Mouse (Mus musculus): ENCODE measurements around the gene Hps5.
"Not testable (repeated sequence)": the region's sequence is repeated elsewhere in the genome, so short reads cannot be mapped to it uniquely, and the experiment has no call there.

Gene Hps5

DNA sequence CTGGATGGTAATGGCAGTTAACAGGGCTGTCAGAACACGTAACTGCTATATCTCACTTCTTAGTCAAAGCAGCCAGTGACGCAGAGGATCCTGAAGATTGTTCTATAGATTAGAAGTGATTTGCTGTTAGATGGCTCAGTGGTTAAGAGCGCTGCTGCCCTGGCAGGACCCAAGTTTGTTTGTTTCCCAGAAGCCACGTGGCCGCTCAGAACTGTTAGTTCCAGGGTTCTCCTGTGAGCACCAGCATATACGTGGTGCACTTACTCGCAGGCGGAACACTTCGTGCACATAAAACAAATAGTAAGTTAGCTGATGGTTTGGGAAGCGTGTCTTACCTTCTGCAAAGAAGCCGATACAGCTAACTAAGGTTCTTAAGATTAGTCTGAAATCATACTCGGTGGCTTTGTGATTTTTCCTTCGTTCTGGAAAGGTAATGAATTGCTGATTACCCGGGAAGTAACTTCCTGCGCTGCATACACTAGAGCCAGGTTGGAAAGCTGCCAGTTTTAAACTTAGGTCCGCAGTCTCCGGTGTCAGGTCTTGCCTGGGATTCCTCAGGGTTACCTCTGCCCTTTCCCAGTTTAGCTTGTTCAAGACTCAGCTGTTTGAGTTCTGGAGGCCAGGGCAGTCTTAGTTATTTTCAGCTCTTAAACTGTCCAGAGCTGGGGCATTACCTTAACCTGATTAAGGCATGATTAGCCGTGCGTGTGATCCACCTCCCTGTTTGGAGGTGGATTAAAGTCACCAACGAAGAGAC, 31.4 kb upstream of the Hps5 start:
- CTCF ChIA-PET = no interaction called here

DNA sequence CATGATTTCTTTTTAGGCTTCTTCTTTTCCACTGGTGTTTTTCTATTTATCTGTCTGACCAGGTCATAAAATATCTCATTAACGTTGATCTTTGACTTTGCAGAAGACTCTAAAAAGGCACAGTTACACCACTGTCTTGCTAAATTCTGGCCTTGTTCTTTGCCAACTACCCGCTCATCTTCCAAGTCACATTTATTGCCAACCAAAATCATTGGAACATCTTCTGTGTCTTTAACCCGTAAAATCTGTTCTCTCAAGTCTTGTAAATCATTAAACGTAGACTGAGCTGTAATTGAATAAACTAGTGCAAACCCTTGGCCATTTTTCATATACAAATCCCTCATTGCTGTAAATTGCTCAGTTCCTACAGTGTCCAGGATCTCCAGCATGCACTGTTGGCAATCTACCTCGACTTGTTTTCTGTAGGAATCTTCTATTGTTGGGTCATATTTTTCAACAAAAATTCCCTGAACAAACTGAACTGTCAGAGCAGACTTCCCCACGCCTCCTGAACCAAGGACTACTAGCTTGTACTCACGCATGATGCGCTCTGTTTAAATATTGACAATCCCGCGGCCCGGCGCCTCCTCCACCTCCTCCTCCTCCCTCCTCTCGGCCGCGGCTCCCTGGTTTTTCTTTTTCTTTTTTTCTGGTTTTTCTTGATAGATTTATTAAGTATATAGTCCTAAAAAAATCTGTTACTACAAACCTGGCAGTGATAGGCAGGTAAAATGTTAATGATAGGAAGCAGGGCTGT, 25.2 kb upstream of the Hps5 start:
- CTCF ChIA-PET = not testable (repeated sequence)

DNA sequence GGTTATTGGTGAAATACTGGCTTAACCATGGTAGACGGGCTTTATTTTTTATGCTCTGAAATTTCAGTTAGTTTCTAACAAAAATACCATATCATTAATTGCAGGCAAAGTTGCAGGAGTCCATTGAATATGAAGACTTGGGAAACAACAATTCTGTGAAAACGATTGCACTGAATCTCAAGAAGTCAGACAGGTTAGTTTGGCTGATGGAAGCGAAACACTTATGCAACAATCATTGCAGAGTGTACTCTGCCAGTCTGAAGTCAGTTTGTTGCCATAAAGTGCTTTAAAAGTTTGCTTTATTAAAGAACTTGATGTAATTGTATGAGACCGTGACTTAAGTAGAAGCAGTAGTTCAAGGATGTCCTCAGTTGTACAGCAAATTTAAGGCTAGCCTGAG, 18.1 kb upstream of the Hps5 start:
- CTCF ChIA-PET = no interaction called here

DNA sequence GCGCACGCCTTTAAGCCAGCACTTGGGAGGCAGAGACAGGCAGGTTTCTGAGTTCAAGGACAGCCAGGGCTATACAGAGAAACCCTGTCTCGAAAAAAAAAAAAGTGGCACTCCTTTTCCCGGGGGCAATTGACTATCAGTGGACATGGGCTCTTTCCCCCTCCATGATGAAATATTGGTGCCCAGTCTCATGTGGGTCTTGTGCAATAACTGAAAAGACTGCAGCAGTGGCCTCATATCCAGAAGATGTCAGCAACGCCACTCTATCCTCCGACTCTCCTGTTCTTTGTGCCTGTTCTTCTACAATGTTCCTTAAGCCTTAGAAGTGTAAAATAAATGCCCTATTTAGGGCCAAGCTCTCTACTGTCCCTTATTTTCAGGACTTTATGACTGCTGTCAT, 14.5 kb upstream of the Hps5 start:
- CTCF ChIA-PET = no interaction called here

DNA sequence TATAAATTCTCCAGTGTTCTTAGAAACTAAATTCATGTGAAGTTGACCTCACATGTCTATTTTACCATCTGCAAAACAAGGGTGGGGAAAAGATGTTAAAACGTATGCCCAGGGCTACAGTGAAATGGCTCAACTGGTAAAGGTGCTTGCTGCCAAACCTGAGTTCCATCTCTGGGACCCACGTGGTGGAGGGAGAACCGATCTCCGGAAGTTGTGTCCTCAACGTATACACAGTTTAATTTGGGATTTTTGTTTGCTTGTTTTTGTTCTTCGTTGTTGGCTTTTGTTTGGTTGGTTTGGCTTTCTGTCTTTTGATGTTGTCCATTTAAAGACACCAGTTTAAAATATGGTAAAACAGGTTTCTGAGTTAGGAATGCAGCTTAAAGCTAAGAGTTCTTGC, 915 bp upstream of the Hps5 start:
- CTCF ChIA-PET = no interaction called here

DNA sequence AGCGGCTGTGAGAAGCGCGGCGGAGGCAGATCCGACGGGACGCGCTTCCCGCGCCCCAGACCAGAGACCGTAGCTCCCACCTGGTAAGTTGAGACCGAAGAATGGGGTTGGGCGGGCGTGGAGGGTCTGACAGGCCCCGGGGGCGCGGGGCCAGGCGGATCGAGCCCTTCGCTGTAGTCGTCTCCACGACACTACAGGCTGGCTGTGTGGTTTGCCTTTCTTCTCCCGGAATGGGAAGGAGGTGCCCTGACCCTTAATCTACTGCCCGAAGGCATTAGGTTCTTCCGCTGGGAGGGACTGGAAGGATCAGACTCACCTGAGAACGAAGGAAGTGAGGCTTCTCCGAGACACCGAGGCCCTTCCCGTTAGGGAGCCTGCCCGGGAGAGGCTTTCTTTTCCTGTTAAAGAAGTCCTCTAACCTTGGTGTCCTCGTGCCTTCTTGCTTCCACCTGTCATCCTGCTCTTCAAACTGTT, 379 bp upstream of the Hps5 start:
- CTCF ChIA-PET = no interaction called here

DNA sequence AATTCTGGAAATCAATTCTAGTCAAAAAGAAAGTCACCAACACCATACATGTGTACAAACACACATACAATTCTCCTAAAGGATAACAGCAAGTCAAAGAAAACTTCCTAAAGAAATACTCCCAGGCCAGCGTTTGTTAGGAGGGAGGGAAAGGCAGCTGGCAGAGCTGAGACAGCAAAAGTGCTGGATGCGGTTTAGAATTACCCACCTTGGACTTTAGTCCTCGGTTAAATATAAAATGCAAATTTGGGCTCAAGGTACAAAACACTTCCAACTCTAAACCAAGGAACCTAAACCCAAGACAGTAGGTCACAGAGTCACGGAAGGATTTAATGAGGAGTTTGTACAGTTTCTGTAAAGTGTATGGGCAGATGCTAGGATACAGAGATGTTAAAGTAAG, 2.0 kb downstream of the Hps5 start:
- CTCF ChIA-PET = no interaction called here

DNA sequence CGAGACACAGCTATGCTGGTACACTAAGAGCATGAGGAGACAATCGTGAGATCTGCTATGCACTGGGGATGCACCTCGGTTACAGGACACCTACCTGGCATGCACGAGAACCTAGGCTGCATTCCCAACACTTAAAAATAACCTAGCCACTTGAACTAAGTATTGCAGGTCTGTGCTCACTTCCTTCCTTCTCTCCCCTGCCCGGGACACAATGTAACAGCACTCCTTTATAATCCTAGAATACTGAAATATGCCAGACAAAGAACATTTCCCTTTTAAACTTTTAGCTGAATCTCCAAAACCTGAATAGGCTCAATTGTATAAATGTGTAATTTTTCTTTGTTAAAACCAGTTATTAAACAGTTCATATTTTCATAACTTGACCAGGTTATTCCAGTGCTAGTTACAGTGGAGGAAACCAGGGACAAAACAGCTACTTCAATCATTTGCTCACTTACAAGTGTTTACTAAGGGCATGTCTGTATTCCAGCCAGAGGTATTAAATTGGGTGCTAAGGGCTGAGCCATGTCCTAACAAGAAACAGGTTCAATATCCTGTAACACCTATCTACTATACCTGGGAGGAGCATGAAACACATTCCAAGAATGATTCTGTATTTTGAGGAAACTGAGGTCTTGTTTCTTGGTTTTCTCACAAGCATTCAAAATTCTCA, 6.6 kb downstream of the Hps5 start:
- CTCF ChIA-PET = no interaction called here

DNA sequence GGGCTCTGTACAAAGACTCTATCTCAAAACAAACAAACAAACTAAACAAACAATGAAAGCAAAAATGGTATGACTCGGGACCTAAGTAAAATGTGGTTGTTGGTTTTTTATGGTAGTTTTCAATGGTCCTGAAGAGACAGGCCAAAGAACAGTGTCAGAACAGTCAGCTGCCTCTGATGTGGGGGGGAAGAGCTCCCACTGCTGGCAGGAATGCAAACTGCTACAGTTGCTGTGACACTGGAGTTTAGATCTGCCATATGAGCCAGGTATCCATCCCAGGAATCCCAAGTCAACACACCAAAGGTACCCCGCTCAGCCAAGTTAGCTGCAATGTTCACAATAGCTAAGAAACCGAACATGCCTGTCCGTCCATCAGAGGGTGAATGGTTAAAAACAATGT, 25.2 kb downstream of the Hps5 start:
- CTCF ChIA-PET = interaction anchor here (1.2 to 1.3 kb wide), 2 partner anchors 55 to 106 kb away, joined by 3 to 5 read pairs; partner anchors contain the start of gene Saa3

DNA sequence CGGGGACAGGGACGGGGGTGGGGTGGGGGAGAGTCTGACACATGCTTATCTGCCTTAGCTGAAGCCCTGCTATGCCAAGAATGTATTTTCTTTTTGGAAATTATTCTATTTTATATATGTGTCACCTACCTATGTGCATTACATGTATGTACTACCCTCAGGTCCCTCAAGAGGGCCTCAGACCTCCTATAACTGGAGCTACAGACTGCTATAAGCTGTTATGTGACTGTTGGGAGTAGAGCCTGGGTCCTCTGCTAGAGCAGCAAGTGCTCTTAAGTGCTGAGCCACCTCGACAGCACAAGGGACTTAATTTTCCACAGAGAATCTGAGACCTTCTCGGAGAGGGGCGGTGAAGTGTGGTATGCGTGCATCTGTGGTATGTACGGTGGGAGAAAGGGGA, 27.4 kb downstream of the Hps5 start:
- CTCF ChIA-PET = no interaction called here

DNA sequence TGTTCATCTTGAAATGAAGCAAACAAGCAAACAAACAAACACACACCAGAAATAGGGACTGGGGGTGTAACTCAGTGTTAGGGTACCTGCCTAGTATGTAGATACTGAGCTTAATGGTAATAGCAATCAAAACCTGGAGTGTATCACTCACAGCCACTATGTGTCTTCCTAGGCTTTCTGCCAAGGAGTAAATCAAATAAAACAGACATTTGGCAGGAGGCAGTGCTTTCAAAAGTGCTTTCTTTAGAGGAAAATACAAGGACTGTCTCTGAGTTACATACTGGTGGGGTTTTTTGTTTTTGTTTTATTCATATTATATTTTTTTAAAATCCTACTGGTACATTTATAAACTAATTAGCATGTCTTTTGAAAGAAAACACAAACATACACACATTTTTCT, 28.5 kb downstream of the Hps5 start:
- CTCF ChIA-PET = no interaction called here

DNA sequence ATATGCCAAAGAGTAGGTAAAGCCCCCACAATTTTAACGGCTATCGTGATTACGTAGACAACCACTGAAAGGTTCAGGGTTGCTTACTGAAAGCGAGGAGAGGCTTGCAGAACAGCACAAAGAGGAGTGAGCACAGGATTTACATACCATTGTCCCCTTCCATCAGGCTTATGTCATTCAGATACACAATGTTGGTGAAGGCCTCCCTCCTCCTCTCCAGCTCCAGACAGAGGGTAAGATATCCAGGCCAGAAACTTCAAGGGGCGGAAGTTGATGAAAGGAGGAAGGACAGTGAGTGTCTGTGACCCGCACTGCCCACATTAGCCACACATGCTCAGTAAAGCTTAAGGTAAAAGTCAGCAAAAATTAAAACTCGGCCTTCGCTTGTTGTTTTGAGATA, 31.2 kb downstream of the Hps5 start:
- CTCF ChIA-PET = no interaction called here

DNA sequence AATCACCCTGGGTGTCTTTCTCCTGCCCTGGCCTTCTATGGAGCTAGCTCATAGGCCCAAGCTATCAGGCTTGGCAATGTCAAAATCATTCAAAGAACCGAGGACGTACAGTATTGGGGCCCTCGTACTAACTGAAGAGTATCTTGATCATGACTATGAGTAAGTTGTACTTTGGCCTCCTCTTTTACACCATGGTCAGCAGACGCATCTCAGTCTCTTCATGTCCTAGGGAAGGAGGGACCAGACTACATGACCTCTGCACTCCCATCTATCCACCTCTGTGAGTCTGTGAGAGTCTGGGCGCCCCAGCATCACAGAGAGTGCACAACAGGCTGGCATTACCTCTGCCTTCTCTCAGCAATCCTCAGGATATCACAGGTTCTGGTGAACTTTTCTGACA, 33.3 kb downstream of the Hps5 start:
- CTCF ChIA-PET = no interaction called here

DNA sequence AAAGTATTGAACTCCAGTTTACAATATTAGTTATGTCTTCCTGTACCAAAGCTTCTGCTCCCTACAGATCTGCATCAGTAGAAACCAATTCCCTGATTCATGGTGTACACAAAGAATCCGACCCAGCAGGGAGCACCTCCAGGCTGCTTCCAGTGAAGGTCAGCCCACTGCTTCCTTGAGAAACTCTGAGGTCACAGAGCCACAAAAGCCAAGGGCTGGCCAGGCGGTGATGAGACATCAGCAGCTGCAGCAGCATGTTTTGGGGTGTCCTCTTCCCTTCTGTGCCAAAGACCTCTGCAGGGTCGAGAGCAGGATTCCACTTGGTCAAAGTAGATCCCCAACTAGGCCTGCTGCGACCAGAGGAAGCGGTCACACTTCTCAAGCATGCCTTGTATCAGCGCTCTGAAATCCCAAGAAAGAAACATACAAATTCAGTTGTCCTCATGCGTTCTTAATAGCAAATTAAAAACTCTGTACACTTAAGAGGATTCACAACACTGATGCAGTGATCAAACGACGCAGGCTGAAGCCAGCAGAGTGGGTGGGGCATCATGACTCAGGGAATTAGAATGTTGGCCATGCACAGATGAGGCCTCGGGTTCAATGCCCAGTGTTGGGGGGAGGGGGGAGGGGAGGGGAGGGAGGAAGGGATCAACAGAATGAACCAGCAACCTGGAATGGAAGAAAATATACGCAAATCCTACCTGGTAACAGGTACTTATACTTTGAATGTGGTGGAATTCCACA, 34.6 kb downstream of the Hps5 start:
- CTCF ChIA-PET = no interaction called here

DNA sequence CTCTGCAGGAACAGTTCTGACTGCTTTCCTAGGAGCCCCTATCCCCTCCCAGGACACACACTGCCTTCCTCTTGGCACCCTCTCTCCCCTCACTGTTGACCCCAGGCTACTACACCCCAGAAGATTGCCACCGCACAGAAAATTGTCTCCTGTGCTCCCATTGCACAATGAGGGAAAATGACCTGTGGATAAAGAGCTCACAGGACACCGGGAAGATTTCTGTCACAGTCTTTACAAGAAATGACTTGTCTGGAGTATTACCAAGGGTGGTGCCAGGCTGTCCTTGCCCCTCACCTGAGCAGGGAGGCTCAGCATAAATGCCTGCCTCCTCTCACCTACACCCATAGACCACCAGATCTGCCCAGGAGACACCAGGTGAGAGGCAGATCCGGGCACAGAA, 44.4 kb downstream of the Hps5 start, which contains the start of gene Saa2:
TSS of gene Saa2 (plus strand) at position 301 of the 400 bp plus-strand sequence.
- CTCF ChIA-PET = no interaction called here

DNA sequence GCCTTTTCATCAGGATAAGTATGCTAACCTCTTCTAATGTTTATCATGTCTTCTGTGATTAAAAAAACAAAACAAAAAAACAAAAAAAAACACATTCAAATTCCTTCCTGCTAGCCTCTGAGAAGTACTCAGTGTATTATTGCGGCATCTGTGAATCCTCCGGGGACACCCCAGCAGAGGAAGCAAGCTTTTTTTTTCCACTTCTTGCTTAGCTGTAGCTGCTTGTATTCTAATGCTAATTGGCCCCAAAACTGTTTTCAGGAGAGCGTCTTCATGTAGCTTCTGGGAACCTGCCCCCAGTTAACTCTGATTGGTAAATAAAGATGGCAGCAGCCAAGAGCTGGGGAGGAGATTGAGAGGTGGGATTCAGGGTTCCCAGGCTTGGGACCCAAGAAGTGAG, 47.4 kb downstream of the Hps5 start:
- CTCF ChIA-PET = no interaction called here

DNA sequence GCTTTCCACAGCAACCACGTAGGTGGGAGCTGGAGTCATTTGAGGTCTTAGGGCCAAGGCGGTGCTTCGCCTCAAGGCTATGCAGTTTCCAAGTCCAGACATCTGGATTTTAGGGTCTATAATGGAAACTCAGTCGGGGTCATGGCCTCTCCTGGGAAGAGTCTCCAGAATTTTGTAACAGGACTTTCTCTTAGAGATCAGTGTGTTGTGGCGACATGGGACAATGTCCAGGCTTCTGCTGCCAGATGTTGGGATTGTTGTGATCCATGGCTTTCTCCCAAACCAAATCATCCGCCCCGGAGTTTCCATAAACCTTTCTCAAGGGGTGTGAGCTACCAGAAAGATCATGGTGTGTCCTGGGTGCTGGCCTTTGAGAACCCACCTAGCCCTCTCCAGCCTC, 49.5 kb downstream of the Hps5 start:
- CTCF ChIA-PET = no interaction called here

DNA sequence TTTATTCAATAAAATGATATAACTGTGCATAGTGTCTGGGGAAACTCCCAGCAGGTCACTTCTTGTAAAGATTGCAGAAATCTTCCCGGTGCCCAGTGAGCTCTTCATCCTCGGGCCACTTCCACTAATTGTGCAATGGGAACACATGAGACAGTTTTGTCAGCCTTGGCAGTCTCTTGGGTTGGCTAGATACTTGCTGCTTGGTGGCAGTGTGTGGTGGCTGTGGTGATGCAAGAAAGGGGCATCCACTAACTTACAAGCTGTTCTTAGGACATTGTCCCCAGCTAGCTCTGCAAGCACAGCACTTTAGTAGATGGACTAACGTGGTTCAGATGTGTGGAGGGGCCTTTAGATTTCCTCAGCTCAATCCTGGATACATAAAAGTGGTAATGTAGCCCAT, 50.0 kb downstream of the Hps5 start:
- CTCF ChIA-PET = interaction anchor here (0.6 kb wide), 1 partner anchor 12 kb away, joined by 3 read pairs; no protein-coding TSS in a partner anchor

DNA sequence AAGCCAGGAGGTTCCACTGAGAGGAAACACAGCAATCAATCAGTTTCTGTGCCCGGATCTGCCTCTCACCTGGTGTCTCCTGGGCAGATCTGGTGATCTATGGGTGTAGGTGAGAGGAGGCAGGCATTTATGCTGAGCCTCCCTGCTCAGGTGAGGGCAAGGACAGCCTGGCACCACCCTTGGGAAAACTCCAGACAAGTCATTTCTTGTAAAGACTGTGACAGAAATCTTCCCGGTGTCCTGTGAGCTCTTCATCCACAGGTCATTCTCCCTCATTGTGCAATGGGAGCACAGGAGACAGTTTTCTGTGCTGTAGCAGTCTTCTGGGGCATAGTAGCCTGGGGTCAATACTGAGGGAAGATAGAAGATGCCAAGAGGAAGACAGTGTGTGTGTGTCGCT, 53.0 kb downstream of the Hps5 start, which contains the start of gene Saa1:
TSS of gene Saa1 (minus strand) at position 101 of the 400 bp plus-strand sequence.
- CTCF ChIA-PET = not testable (repeated sequence)

DNA sequence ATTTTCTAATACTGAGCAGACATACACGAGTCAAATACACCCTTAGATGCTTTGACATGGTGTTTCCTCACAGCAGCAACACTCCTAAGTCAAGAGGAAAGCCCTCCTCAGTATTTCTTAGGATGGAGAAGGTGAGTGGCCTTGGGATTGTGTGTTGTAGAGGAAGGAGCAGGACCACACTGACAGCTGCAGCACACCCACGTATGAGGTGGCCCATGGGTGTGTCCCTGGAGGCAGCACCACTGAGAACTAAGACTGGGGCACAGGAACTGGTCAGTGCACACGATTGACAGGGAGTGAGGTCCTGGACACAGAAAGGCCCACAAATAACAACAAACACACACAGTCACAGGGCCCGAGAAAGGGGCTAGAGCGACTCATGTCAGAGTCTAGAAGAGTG, 55.8 kb downstream of the Hps5 start:
- CTCF ChIA-PET = not testable (repeated sequence)

DNA sequence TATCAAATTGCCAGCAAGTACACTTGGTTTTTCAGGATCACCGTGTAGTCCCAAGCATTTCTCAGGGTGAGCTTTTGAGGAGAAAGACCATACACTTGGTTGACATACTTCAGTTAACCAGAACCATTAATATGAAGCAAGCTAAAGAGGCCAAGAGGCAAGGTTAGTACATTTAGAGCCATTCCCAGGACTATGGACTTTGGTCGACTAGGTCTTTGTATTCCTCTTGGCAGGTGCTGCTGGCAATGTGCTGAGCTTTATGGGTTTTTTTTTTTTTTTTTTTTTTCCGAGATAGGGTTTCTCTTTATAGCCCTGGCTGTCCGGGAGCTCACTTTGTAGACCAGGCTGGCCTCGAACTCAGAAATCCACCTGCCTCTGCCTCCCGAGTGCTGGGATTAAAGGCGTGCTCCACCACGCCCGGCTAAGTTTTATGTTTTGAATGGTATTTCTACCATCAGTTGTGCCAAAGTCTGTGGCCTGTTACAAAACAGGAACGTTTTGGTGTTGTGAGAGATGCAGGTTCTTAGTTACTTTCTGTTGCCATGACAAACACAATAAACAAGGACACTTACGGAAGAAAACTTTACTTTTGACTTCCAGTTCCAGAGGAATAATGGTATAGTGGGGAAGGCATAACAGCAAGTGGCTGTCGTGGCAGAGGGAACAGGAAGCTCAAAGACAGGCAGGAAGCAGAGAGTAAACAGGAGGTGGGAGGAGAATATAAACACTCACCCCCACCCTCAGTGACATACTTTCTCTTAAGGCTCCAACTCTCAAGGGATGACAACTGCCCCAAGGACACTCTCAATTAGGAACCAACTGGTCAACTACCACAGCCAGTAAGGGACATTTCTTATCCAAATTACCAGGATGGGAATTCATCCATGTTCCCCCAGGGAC, 57.1 kb downstream of the Hps5 start:
- CTCF ChIA-PET = no interaction called here
